Mouse (Mus musculus) right cerebral cortex, postnatal 14 days (tissue): ENCODE data around the gene Pitpna.

Source experiments
- DNase-seq: peaks from one replicate; pipeline ENCODE4 v3.0.0; 2022

The Pitpna gene

DNA sequence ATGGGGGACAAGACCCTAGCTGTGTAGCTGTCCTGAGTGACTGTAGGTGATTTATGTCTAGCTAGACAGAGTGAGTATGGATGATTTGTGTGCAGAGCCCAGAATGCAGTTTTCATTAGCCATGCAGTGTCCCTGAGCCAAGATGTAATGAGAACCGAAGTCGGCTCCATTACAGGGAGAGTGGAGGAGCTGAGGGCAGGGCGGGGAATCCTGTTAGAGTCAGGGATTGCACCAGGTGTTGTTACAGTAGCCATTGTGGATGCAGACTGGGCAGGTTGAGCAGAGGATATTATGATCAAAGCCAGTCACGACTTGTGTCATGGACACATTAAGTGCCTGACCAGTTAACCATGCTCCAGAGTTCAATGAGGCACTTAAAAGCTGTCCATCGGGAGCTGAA is 55.4 kb downstream of the Pitpna start:
- no peak for DNase-seq

DNA sequence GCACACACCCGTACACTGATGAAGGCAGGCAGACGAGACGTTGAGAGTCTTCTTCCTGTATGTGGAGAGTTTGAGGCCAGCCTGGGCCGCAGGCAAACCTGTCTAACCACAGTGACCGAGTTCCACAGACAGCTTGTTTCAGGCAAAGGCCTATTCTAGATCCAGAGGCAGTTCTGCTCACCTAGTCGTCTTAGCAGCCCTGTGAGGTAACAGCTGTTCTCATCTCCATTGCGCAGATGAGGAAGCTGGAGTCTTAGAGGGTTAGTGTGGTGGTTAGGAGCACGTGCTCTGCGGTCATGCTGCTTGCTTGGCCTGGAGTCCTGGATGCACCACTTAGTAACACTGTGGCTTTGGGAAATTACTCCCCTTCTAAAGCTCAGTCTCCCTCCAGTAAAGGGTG is 56.8 kb downstream of the Pitpna start:
- no peak for DNase-seq

DNA sequence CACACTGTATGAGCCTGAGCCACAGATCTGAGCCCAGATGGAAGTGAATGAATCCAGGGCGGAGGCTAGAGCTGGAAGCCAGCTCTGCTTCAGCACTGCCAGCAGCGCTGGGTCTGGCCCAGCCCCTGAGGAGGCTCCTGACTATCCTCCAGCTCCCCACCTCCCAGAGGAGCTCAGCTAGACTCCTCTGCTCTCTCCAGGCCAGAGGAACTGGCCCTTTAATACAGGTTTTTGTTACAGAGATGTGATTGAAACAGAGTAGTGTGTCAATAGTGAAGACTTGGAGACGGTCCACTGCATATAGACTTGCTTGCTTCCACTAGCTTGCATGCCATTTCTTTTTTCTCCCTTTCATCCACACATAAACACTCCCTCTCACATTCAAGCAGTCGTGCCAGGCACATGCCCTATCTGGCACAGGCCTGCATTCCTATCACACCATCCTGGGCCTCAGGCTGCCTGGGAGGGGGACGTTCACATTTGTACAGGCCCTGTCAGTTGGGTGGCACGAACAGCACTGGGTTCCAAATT is 59.8 kb downstream of the Pitpna start:
- no peak for DNase-seq

DNA sequence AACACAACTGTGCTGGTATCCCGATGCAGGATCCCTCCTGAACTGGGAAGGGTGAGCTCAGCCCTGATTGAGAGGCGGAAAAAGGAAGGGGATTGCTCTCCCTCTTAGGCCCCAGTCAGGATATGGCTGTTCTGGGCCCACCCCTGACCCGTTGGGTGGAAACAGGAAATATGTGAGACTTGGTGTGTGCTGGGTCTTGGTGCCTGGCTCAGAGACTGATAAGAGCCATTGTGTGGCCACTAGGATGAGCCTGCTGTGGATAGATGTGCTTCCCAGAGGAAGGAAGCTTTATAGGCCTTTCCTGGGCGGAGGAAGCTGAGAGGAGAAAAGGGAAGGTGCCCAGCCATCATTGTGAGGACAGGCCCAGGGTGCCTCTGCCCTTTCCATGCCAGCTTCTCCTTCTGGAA is 61.3 kb downstream of the Pitpna start:
- DNase-seq = no peak

DNA sequence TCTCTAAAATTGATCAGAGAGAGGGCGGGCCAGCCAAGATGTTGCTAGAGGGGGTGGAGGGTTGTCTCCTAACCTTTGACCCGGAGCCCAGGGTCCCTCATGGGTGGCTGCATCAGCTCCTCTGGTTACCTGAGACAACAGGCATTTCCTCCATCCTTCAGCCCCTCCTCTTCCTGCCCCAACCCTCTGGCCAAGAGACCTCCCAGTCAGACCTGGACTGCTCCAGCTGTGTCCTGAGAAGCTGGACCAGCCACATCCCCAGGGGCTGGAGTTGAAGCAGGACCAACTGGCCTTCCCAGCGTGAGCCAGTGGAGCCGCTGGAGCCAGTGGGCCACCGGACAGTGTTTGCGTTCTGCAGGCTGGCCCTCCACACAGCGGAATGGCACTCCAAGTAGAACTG is 62.4 kb downstream of the Pitpna start, which contains the start of gene Myo1c:
TSS of gene Myo1c (plus strand) at position 194 of the 400 bp plus-strand sequence.
- no peak for DNase-seq

DNA sequence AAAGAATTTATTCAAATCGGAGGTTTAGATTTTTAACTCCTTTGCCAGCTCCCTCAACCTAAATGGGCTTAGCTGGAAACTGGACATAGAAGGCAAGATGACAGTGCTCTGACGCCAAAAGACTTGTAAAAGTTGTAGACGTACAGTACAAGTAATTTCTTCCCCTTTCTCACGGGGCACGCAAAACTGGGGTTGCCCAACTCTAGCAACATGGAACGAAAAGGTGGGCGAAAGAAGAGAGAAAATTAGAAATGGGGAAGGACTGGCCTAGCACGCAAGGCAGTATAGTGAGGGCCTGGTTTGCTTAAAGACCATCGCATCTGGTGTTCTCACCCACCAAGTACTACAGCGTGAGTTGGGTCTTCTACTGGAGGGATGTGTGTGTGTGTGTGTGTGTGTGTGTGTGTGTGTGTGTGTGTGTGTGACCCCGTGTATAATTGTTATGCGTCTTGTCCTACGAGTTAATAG is 63.1 kb downstream of the Pitpna start:
- DNase-seq = no peak

DNA sequence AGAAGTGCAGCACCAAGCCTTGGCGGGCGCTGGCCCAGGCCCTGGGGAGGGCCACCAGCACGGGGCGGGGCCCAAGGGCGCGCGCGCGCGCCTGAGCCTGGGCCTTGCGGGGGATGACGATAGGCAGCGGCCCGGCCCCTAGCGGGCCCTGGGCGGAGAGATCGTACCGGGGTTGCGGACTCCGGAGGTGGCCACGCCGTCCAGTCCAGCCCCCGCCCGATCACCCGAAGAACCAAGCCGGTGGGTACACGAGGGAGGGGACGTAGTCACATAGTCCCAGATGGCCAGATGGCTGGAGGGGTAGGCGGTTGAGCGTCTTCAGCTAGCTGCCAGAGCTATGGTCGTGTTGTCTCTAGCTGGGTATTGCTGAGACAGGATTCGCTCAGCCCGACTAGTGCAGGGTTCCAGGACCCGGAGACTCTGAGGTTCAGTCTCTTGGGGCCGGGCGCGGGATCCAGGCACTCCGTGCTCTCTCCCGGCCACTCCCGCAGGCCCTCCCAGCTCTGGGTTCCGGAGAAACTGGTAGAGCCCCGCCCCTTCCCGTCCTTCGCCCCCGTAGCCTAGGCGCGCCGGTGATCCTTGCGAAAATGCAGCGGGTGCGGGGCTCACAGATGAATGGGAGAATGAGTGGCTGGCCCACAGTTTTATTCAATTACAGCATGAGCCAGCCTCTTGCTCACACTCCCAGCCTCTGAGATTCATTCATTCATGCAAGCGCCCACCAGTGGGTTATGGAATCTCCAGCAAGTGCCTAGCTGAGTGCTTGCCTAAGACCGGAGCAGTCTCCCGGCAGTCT is 63.7 kb downstream of the Pitpna start:
- DNase-seq = peak; percentile 69

DNA sequence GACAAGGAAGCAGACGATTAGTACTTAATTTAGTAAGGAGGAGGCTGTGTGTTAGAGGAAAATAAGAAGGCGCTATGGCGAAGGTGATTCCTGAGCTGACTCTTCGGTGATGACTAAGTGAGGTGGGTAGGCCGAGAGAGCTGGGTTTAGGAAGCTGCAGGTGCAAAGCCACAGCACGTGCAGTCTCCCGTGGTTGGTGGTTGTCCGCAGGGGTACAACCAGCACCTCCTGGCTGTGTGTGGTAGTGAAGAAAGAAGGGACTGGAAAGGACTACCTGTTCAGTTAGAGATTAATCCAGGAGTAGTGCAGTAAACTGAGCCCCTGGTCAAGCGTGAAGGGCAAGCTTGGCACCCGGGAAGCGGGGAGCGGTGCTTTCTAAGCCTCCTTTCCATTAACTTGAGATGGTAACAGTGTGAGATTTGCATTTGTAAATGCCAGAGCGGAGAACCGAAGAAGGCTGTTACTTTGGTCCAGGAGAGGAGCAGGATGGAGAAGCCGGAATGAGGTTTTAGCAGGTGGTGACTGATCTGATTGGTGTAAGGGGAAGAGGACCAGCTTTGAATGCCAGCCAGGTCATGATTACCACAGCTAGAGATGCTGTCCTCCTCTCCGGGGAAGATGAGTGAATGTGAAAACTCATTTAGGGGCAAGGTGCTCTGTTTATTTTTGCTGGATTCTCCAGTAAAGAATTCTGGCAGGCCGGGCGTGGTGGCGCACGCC is 64.5 kb downstream of the Pitpna start:
- no peak for DNase-seq

DNA sequence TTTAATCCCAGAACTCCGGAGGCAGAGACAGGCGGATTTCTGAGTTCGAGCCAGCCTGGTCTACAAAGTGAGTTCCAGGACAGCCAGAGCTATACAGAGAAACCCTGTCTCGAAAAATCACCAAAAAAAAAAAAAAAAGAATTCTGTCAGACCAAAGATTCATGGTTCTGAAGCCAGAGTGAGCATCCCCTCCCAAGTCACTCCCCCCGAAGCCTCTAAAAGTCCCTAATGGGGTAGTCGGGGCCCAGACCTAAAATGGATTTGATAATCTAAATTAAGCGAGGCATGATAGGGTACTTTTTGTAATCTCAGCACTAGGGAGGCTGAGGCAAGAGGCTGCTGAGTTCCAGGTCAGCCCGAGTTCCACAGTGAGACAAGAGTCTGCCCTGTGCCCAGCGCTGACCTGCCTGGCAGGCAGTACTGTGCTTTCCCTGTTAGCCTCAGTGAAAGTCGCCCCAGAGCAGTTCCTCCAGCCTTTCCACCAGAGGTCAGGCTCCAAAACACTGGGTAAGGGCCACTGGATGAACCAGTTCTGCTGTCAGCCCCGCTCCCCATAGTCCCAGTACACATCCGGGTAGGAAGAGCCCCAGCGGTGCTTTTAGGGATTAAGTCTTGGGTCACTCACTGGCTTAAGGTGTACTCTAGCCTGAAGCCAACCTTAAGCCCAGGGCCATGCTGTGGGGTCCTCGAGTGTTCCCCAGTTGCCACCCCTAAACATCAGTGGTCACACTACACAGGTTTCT is 65.2 kb downstream of the Pitpna start:
- DNase-seq = no peak

DNA sequence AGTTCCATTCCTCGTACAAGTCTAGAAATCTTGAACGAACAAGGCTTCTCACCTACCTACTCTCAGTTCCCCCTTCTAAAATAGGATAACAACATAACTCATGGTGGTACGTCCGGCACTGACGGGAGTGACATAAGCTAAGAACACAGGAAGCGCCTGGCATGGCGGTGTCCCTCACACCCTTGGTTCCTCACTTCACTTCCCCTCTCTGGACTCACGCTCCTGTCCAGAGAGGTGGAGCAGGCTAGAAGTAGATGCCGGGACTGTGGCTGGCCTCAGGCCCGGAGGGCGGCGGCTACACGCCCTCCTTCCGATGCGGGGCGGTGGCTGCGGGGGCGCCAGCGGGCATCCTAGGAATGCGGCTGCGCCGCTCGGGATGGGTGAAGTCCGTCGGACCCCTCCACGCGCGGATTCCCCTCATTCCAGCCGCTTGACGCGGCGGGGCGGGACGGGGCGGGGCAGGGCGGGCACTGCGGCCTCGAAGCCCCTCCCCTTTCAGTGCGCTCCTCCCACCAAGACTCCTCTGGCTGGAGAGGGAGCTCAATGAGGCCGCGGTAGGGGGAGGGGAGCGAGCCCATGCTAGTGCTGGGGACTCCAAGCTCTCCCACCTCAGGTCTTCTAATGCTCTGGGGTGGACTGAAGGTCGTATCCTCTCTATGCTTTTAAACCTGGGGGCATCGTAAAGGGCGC is 66.0 kb downstream of the Pitpna start:
- peak; percentile 59 for DNase-seq

DNA sequence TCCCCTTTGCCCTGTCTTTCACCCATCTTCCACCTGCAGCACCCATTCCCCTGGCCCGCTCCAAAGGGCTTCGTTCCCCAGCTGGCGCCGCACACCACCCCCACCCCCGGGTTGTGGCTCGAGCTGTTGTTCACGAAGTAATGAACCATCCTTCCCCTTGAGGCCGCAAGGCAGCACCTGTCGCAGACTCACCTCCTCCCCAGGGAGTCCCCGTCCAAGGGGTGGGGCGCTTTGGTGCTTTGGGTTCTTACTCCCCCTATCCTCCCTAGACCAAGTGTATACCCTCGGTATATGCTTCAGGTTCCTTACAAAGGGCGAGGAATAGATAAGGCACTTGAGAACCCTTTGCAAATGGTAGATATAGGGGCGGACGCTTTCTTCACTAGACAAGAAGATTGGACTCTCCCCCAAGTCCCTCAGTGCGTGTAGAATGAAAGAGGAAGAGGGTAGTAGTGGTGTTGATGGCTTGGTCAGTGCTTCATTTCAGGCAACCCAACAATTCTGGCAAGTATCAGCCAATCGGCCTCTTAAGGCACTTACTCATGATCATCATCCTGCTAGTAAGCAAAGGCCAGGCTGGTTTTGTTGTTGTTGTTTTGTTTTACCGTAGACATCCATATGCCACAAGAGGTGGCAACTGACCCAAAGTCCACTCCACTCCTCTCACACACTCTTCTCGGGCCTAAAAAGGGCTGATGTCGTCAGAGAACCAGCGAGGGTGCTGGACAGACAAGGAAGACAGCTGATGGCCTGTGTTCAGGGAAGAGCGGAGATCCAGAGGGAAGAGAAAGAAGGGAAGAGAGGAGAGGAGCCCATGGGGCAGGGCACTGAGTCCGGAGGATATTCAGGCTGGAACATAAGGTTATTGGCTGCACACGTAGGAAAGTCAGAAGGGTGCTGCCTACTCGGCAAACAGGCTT is 66.8 kb downstream of the Pitpna start:
- DNase-seq = no peak

DNA sequence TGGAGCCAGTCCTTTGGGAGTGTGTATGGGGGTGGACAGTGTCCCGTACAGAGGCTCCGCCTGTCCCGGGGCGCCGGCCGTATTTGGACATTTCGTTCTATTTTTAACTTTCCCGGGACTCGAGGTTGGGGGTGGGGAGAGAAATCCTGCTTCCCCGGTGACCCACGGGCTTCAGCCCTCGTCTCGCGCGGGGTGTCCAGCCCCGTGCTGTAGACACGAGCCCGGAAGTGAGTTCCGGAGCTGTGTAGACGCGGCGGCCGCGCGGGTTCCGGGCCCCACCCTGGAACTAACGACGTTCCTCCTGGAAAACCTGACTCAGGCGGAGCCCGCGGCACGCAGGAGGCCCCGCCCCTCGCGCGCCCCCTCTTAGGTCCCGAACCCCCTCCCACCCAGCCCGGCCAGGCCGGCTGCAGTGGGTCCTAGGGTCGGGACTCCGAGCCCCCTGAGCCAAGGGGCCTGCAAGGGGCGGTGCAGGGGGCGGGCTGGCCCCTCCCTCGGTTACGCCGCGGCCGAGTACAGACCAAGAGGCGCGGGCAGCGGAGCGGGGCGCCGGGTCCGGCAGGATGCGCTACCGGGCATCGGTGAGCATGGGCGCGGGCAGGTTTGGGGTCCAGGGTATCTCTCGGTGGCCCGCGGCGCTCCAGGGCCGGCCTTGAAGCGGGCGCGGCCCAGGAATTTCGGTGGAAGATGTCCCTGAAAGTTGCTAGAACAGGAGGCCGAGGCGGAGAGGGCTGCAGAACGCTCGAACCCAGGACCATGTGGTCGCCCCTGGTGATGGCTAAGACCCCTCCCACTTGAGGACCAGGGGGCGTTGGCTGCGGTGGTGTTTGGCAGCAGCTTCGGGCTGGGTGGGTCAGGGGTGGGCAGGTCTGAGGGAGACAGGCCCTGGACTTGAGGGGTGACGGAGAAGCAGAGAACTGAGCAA is 68.0 kb downstream of the Pitpna start:
- peak; percentile 66 for DNase-seq

DNA sequence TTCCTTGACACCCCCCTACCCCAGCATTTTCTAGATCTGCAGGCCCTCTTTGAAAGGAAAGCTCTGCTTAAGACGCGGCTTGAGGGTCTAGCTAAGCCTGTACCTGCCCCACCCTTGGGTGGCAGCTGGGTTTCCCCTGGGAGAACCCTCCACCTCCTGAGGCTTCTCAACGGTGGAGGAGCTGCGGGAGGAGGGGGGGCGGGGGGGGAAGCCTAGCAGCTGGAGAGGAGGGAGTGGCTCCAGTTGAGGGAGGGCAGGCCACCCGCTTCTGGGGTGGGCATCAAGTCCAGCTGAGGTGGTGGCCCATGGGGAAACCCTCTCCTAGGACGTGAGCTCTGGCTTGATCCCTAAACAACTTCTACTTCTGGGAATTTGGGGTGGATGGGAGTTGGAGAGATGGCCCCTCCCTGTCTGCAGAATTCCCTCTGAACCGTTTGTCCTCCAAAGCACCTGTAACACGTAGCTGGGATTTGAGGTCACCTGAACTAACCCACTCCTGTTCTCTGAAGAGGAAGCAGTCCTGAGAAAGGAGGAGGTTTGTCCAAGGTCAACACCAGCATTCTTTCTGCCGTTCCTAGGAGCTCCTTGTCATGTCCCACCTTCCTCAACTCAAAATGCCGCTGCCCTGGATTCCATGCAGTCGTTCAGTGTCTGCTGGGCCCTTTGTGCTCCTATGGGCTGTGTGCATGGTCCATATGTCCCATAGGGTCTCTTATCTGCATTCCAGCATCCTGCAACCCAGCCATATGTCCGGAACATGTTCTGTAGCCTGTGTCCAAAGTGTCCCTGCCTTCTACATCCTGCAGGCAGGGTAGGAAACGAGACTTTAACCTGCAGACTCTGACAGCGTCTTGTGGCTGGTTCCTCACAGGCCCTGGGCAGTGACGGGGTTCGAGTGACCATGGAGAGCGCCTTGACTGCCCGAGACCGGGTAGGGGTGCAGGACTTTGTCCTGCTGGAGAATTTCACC is 69.0 kb downstream of the Pitpna start:
- no peak for DNase-seq

DNA sequence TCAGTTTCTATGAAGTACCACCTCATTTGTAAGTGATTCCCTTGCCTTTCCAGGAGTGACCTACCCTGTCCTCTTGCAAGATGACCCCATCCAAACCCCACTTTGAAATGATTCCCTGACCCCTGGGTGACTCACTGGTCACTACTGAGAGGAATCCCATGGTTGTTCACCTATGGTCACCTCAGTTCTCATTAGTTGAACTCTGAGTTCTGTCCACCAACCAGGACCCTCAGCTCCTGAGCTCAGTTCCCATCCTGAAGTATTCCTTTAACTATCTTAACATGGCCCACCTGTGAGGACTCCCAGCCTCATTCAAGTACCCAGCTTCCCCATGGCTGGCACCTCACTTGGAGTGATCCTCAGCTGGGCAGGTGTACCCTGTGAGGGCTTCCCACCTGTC is 69.9 kb downstream of the Pitpna start:
- no peak for DNase-seq

DNA sequence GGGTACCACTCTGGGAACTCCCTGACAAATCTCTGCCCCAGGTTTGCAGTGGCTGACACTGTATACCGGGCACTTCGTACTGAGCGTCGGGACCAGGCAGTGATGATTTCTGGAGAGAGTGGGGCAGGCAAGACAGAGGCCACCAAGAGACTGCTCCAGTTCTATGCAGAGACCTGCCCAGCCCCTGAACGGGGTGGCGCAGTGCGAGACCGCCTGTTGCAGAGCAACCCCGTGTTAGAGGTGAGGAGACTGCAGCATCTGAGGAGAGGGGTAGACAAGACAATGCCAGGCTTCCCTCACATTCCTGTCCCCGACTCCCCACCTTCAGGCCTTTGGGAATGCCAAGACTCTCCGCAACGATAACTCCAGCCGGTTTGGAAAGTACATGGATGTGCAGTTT is 70.4 kb downstream of the Pitpna start:
- DNase-seq = no peak

DNA sequence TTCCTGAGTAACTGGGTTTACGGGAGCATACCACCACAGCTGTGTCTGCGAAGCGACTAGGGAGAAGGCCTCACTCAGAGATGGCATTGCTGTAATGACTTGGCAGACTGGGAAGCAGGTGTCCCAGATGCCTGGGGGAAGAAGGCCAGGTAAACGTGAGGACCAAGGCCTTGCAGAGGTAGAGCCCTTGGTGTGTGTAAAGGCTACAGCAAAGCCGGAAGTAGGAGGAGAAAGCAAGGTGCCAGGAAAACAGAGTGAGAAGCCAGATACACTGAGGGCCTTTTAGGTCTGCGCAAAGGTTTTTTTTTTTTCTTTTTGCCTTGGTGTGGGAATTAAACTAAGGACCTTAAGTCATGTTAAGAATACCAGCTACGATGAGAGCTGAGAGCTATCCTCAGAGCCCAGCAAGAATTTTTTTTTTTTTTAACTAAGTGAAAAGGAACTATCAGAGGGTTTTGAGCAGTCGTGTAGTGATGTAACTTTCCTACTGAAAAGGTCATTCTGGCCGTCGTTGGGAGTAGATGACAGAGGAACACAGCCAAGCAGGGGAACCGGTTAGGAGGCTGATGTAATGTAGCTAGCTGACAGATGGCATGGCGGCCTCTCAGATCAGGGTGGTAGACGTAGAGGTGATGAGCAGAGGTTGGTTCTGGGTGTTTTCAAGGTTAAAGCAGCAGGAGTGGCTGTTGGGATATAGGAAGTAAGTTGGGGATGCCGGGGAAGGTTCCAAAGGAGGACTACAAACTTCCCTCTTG is 71.3 kb downstream of the Pitpna start:
- DNase-seq = no peak

DNA sequence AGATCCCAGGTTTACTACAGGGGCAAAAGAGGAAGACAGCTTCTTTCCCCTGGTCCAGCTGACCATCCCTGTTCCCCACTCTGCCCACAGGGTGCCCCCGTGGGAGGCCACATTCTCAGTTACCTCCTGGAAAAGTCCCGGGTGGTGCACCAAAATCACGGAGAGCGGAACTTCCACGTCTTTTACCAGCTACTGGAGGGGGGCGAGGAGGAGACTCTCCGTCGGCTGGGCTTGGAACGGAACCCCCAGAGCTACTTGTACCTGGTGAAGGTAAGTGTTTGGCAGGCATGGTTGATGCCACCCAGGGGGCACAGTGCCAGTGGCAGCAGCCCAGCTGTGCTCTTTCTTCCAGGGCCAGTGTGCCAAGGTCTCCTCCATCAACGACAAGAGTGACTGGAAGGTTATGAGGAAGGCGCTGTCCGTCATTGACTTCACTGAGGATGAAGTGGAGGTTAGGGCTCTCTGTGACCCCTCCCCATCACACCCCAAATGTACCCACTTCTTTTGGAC is 72.2 kb downstream of the Pitpna start:
- DNase-seq = no peak
